Mouse (Mus musculus): ENCODE results near the gene Fam129a.

Fam129a gene

GRCm38 (mm10) chr1:151570981-151571837, at the start of gene Fam129a:
Gene Fam129a (plus strand): TSS chr1:151571186.
- peak; percentile 37 for DNase-seq (ENCODE audit: low read depth, low spot score)

GRCm38 (mm10) chr1:151526701-151527100, 44.3 kb upstream of the Fam129a start:
- DNase-seq (ENCODE audit: low read depth, low spot score) = no peak

GRCm38 (mm10) chr1:151543796-151544477, 27.0 kb upstream of the Fam129a start:
- DNase-seq (ENCODE audit: low read depth, low spot score) = no peak

GRCm38 (mm10) chr1:151544581-151544980, 26.4 kb upstream of the Fam129a start:
- DNase-seq (ENCODE audit: low read depth, low spot score) = no peak

- no peak for DNase-seq (ENCODE audit: low read depth, low spot score)
Observed at GRCm38 (mm10) chr1:151545571-151545970, 25.4 kb upstream of the Fam129a start.

GRCm38 (mm10) chr1:151548896-151549610, 21.9 kb upstream of the Fam129a start:
- no peak for DNase-seq (ENCODE audit: low read depth, low spot score)

GRCm38 (mm10) chr1:151549794-151550193, 21.2 kb upstream of the Fam129a start:
- DNase-seq (ENCODE audit: low read depth, low spot score) = no peak

GRCm38 (mm10) chr1:151550587-151551479, 20.2 kb upstream of the Fam129a start:
- DNase-seq (ENCODE audit: low read depth, low spot score) = no peak

- DNase-seq (ENCODE audit: low read depth, low spot score) = no peak
Observed at GRCm38 (mm10) chr1:151560536-151560935, 10.4 kb upstream of the Fam129a start.

GRCm38 (mm10) chr1:151563401-151563800, 7.6 kb upstream of the Fam129a start:
- DNase-seq (ENCODE audit: low read depth, low spot score) = no peak

- no peak for DNase-seq (ENCODE audit: low read depth, low spot score)
Observed at GRCm38 (mm10) chr1:151563893-151564292, 7.1 kb upstream of the Fam129a start.

GRCm38 (mm10) chr1:151564377-151564776, 6.6 kb upstream of the Fam129a start:
- peak; percentile 75 for DNase-seq (ENCODE audit: low read depth, low spot score)

GRCm38 (mm10) chr1:151568682-151569081, 2.3 kb upstream of the Fam129a start:
- no peak for DNase-seq (ENCODE audit: low read depth, low spot score)

- no peak for DNase-seq (ENCODE audit: low read depth, low spot score)
Observed at GRCm38 (mm10) chr1:151571838-151572578, 1.0 kb downstream of the Fam129a start.

- no peak for DNase-seq (ENCODE audit: low read depth, low spot score)
Observed at GRCm38 (mm10) chr1:151572601-151573320, 1.8 kb downstream of the Fam129a start.

GRCm38 (mm10) chr1:151580200-151580982, 9.4 kb downstream of the Fam129a start:
- DNase-seq (ENCODE audit: low read depth, low spot score) = no peak

- no peak for DNase-seq (ENCODE audit: low read depth, low spot score)
Observed at GRCm38 (mm10) chr1:151581454-151581853, 10.5 kb downstream of the Fam129a start.

GRCm38 (mm10) chr1:151581977-151582376, 11.0 kb downstream of the Fam129a start:
- no peak for DNase-seq (ENCODE audit: low read depth, low spot score)
